Mouse (Mus musculus): ENCODE data around the gene Pak1.

- TF ChIP-seq CTCF (IDR thresholded peaks at IDR 0.05; ENCODE audit: low read depth) (no peak), EP300 (IDR thresholded peaks at IDR 0.05; ENCODE audit: low read depth) (no peak)
These were observed 44.6 kb downstream of the Pak1 start for GRCm38 (mm10) chr7:97832987-97833386.

Data from liver, embryonic 14.5 days (tissue).